Mouse (Mus musculus) heart, postnatal 0 days (tissue): ENCODE results near the gene Snx5.

ENCODE experiments used
- CTCF ChIP-seq: IDR thresholded peaks from 2 replicates; pipeline ENCODE4 v1.5.1; 2016; ENCODE audit warnings: antibody characterized with exemption, control low read depth, low read depth
- EP300 ChIP-seq: IDR thresholded peaks from 2 replicates; pipeline ENCODE4 v1.6.1; 2016; ENCODE audit warnings: antibody characterized with exemption, low read depth

- TF ChIP-seq CTCF (no peak), EP300 (no peak)
Observed at GRCm38 (mm10) chr2:144308561-144308960, 37.9 kb upstream of the Snx5 start.
